Mouse (Mus musculus) left cerebral cortex, postnatal 10 days (tissue): ENCODE measurements around the gene Apbb1. TPM values are rescaled to one million over a fixed set of nuclear protein-coding genes. Genes with fewer than 3 reads are reported as not detected.

ENCODE experiments used
- DNase-seq, 2 experiments: peaks; one replicate each; pipeline ENCODE4 v3.0.0; 2021 to 2022; ENCODE audit warnings: low spot score in 2 of 2, mixed read lengths in 1 of 2; ENCODE audit errors: extremely low spot score in 1 of 2
- intact Hi-C: fragments of 180-260 bp; cut with DNase I; formaldehyde crosslinking; loops from one replicate; pipeline ENCODE4 v1.15.1; 2025
- total RNA-seq, 2 experiments: library from RNA; stranded (reverse); gene quantifications; 2 replicates each; pipeline ENCODE4 v1.2.3; 2021

The Apbb1 gene
- total RNA-seq = 100 to 1,000 TPM; 422 to 438 TPM

DNA sequence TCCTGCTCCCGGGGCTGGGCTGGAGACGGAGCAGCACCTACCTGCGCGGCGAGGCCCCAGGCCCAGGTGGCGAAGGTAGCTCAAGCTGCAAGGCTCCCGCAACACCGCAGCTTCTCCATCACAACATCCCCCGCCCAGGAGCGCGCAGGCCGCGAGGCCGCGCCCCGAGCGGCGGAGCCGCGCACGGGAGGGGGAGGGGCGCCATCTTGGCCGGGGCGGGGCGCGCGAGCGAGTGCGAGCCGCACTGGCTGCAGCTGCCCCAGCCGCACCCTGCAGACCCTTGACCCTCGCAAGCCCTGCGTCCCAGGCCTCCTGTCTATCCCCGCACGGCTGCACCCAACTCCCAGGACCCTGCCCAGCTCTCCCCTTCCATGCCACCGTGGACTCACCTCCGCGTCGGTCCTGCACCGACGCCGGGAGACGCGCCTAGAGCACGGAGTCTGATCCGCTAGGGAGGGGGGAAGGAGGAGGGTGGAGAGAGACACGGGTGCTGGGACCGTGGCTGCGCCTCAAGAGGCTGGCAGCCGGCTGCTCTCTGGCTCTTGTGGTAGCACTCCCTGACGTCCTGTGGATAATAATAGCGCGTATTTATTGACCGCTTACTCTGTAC, at the start of gene Apbb1:
Gene Apbb1, minus strand, starts transcription at position 560 of the 610 bp plus-strand sequence.
- peak; percentile 58 to 85 for DNase-seq
- intact Hi-C loops = no loop called here

- peak; percentile 32 to 84 for DNase-seq
- intact Hi-C loops = no loop called here
Observed at GRCm38 (mm10) chr7:105628633-105629032, 47.2 kb upstream of the Apbb1 start.

DNA sequence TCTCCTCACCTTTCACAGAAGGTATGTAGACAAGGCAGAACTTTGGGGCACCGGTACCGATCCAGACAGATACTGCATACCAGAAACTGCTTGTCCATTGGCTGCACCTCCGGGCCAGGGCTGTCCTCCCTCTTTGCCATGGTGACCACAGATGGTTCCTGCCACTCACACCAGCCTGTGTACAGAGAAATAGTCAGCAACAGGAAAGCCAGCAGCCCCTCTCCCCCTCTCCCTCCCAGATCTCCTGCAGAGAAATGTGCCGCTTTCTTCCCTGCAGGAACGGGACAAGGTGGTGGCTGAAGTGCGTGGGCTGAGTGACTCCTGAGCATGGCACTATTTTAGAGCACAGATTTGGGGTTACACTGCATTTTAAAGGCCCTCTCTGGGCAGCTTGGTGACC, 43.9 kb upstream of the Apbb1 start:
- intact Hi-C loops = no loop called here
- no peak for DNase-seq

GRCm38 (mm10) chr7:105621646-105622292, 40.3 kb upstream of the Apbb1 start:
- DNase-seq = no peak
- intact Hi-C loops = no loop called here

GRCm38 (mm10) chr7:105621053-105621452, 39.6 kb upstream of the Apbb1 start:
- intact Hi-C loops = no loop called here
- no peak for DNase-seq

- no peak for DNase-seq
- intact Hi-C loops = no loop called here
Observed at GRCm38 (mm10) chr7:105619701-105620100, 38.2 kb upstream of the Apbb1 start.

GRCm38 (mm10) chr7:105617810-105618209, 36.4 kb upstream of the Apbb1 start:
- no peak for DNase-seq
- intact Hi-C loops = no loop called here

DNA sequence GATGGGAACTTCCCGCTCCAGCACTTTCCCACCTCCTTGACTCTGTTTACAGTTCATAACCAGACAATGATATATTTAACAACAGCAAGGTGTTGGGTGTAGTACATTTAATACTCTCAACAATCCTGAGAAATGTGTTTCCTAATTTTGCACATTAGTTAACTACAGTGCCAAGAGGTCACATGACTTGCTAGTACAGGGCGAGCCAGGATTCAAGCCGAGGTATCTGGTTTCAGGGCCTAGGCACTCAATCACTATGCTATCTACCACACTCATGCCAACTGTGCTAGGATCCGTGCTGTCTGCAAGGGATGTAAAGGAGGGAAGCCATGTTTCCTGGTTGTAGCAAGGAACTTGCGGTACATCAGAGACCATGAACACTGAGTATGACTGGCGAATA, 35.1 kb upstream of the Apbb1 start:
- DNase-seq = no peak
- intact Hi-C loops = no loop called here

GRCm38 (mm10) chr7:105615720-105616119, 34.3 kb upstream of the Apbb1 start:
- DNase-seq = no peak
- intact Hi-C loops = no loop called here

- DNase-seq = no peak
- intact Hi-C loops = no loop called here
Observed at GRCm38 (mm10) chr7:105614400-105614799, 32.9 kb upstream of the Apbb1 start.

DNA sequence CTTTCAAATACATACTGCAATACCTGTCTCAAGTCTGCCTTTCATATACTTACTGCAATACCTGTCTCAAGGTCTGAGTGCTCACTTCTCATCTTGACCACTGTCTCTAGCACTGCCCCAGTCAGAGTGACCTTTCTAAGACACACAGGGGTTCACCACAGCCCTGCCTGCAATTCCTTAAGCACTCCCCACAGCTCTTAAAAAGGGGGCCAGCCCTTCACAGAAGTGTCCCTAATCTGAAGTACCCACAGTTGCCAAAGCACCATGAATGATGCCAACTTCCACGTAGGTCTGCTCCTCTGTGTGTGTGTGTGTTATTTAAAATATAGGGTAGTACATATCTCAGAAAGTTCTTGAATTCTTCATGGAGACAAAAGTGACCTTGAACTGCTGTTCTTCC, 30.3 kb upstream of the Apbb1 start:
- no peak for DNase-seq
- intact Hi-C loops = no loop called here

DNA sequence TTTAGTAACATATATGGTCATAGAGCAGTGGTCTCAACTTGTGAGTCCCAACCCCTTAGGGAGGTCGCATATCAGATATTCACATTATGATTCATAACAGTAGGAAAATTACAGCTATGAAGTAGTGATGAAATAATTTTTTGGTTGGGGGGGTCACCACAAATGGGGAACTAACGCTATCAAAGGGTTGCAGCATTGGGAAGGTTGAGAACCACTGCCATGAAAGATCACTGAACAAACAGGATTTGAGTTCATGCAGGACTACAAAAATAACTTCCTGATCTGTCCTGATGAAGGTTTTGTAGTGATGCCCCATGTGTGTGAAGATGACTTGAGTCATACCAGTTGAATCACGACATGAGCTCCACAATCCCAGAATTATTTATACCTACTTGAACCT, 27.0 kb upstream of the Apbb1 start:
- no peak for DNase-seq
- intact Hi-C loops = no loop called here

- DNase-seq = peak; percentile 46 to 77
- intact Hi-C loops = loop anchor here (5.0 kb wide), 1 partner anchor 51 kb away; the partner anchor contains the start of gene Smpd1
Observed at GRCm38 (mm10) chr7:105602860-105603623, 21.6 kb upstream of the Apbb1 start.

DNA sequence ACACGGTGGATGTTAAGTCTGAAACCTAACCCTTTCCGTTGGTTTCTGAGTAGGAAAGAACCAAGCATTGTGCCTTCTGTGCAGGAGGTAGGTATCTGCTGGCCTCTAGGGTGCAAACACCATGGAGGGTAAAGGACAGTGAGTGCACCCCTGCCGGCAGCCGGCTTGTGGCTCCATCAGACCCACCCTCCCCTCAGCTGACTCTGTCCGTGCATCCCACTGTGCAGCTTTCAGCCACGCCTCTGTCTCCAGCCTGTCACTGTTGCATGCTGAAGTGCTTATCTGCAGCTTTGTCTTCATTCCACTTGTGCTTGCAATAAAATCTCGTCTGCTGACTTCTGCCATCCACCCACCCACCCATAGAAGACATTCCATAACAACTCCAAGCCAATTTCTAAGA, 8.6 kb upstream of the Apbb1 start:
- intact Hi-C loops = no loop called here
- no peak for DNase-seq

GRCm38 (mm10) chr7:105588325-105588912, 7.0 kb upstream of the Apbb1 start:
- intact Hi-C loops = no loop called here
- DNase-seq = no peak

GRCm38 (mm10) chr7:105581959-105582358, 506 bp upstream of the Apbb1 start:
- no peak for DNase-seq
- intact Hi-C loops = no loop called here

DNA sequence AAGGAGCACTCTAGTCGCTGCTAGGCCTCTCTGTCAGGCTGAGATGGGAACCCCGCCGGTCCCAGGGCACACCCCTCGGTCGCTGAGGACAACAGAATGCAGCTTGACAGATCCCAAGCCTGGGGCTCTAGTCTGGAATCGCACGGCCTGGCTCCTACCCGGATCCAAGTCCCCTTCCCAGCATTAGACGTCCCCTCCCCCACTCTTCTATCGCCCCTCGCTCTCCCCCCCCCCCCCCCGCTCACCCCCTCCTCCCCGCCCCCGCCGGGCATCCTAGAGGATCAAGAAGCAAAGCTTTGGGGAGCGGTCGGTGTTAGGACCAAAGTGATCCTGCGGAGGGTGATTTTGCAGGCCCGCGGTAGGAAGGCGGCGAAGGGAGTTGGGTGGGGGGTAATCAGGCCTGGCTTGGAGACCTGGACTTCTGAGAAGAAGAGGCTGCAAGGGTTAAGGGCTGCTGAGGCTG, 795 bp downstream of the Apbb1 start:
- intact Hi-C loops = no loop called here
- DNase-seq = peak in 1 of 2 experiments; percentile 51

GRCm38 (mm10) chr7:105578481-105578880, 3.0 kb downstream of the Apbb1 start:
- intact Hi-C loops = loop anchor here (5.0 kb wide), 1 partner anchor 54 kb away; the partner anchor contains the start of gene Trim3
- no peak for DNase-seq

GRCm38 (mm10) chr7:105577377-105577871, 4.0 kb downstream of the Apbb1 start:
- intact Hi-C loops = loop anchor here (5.0 kb wide), 1 partner anchor 55 kb away; the partner anchor contains the start of gene Trim3
- no peak for DNase-seq
